Mouse (Mus musculus) ES-Bruce4 (cell line): ENCODE measurements around the gene Gcgr. TPM values are rescaled to one million over a fixed set of nuclear protein-coding genes. Genes with fewer than 3 reads are reported as not detected.

Source experiments
- H3K27ac ChIP-seq: 2 replicates; pipeline ENCODE4 v1.5.1; 2012; ENCODE audit warnings: low read length, inconsistent platforms; ENCODE audit not compliant: insufficient read depth
- H3K27me3 ChIP-seq: 2 replicates; pipeline ENCODE4 v1.6.1; 2012; ENCODE audit warnings: mild to moderate bottlenecking, low read length, inconsistent platforms; ENCODE audit not compliant: control insufficient read depth, poor library complexity, insufficient read depth, severe bottlenecking
- H3K36me3 ChIP-seq: 2 replicates; pipeline ENCODE4 v1.6.1; 2012; ENCODE audit warnings: inconsistent platforms, mild to moderate bottlenecking, low read length, moderate library complexity; ENCODE audit not compliant: control insufficient read depth, poor library complexity, insufficient read depth, severe bottlenecking
- H3K4me1 ChIP-seq: one replicate; pipeline ENCODE4 v1.8.1; 2011; ENCODE audit warnings: low read length; ENCODE audit not compliant: control insufficient read depth, insufficient read depth
- H3K4me3 ChIP-seq: 2 replicates; pipeline ENCODE4 v1.5.1; 2011; ENCODE audit warnings: low read depth, mild to moderate bottlenecking, low read length
- H3K9ac ChIP-seq: 2 replicates; pipeline ENCODE4 v1.6.1; 2012; ENCODE audit warnings: low read depth, mild to moderate bottlenecking, inconsistent platforms; ENCODE audit not compliant: poor library complexity, severe bottlenecking
- H3K9me3 ChIP-seq: replicated peaks from 2 replicates; pipeline ENCODE4 v1.6.1; 2012; ENCODE audit warnings: mild to moderate bottlenecking, low read length, inconsistent platforms; ENCODE audit not compliant: control insufficient read depth, poor library complexity, insufficient read depth, severe bottlenecking
- CTCF ChIP-seq: IDR thresholded peaks from one replicate; pipeline ENCODE4 v1.8.1; 2011; ENCODE audit warnings: low read depth, low read length
- EP300 ChIP-seq: IDR thresholded peaks from 2 replicates; pipeline ENCODE4 v1.6.1; 2011; ENCODE audit warnings: low read depth, low read length; ENCODE audit not compliant: insufficient read depth
- POLR2A ChIP-seq: IDR thresholded peaks from one replicate; pipeline ENCODE4 v1.8.1; 2011; ENCODE audit warnings: low read length; ENCODE audit not compliant: insufficient read depth
- polyA plus RNA-seq: library from polyadenylated mRNA; stranded (reverse); fragments of >200 nt; gene quantifications from 2 replicates; pipeline ENCODE4 v1.2.4, GENCODE M21; 2011; ENCODE audit warnings: low read depth; ENCODE audit not compliant: missing spikeins, insufficient read depth, insufficient read length

Gcgr gene
- polyA plus RNA-seq, 1 experiment, result not detected

GRCm38 (mm10) chr11:120562949-120563348 is 32.5 kb downstream of the Gcgr start:
- peaks cover 77% of the 10 kb centered on the region for H3K36me3 ChIP-seq
- no peak overlapping the region for H3K9ac ChIP-seq
- no peaks in the 10 kb centered on the region for H3K4me1 ChIP-seq
- H3K9me3 ChIP-seq, result no peaks in the 10 kb centered on the region
- no peak overlapping the region for H3K4me3 ChIP-seq
- TF ChIP-seq EP300 (no peak), CTCF (no peak), POLR2A (no peak)
- H3K27ac ChIP-seq, result no peak overlapping the region
- no peaks in the 10 kb centered on the region for H3K27me3 ChIP-seq

- Histone ChIP-seq H3K4me3 (no peak overlapping the region), H3K9ac (no peak overlapping the region), H3K36me3 (peaks cover 90% of the 10 kb centered on the region), H3K27ac (no peak overlapping the region), H3K9me3 (no peaks in the 10 kb centered on the region), H3K4me1 (no peaks in the 10 kb centered on the region), H3K27me3 (no peaks in the 10 kb centered on the region)
- TF ChIP-seq CTCF, result peak; percentile 0
- TF ChIP-seq POLR2A, result no peak
Measured at GRCm38 (mm10) chr11:120565114-120565513, 34.6 kb downstream of the Gcgr start.

- no peaks in the 10 kb centered on the region for H3K4me1 ChIP-seq
- H3K27ac ChIP-seq, result no peak overlapping the region
- H3K27me3 ChIP-seq, result no peaks in the 10 kb centered on the region
- H3K4me3 ChIP-seq, result no peak overlapping the region
- peaks cover 71% of the 10 kb centered on the region for H3K36me3 ChIP-seq
- H3K9me3 ChIP-seq, result no peaks in the 10 kb centered on the region
- TF ChIP-seq POLR2A, result no peak
- TF ChIP-seq CTCF, result no peak
- TF ChIP-seq EP300, result no peak
- no peak overlapping the region for H3K9ac ChIP-seq
Measured at GRCm38 (mm10) chr11:120568324-120568723, 37.8 kb downstream of the Gcgr start.

GRCm38 (mm10) chr11:120571122-120571521 is 40.6 kb downstream of the Gcgr start:
- TF ChIP-seq EP300 (no peak), POLR2A (no peak), CTCF (no peak)
- H3K4me3 ChIP-seq, result no peak overlapping the region
- peak overlapping the region; percentile 79; the same call in 1 of the 2 replicates for H3K9ac ChIP-seq
- no peaks in the 10 kb centered on the region for H3K27me3 ChIP-seq
- no peaks in the 10 kb centered on the region for H3K9me3 ChIP-seq
- H3K4me1 ChIP-seq, result no peaks in the 10 kb centered on the region
- peaks cover 44% of the 10 kb centered on the region for H3K36me3 ChIP-seq
- no peak overlapping the region for H3K27ac ChIP-seq

GRCm38 (mm10) chr11:120571754-120572416 is 41.4 kb downstream of the Gcgr start:
- peaks cover 37% of the 10 kb centered on the region for H3K36me3 ChIP-seq
- peak overlapping the region; percentile 79 for H3K9ac ChIP-seq
- TF ChIP-seq CTCF (no peak), EP300 (no peak), POLR2A (no peak)
- H3K4me1 ChIP-seq, result no peaks in the 10 kb centered on the region
- no peak overlapping the region for H3K27ac ChIP-seq
- peak overlapping the region; percentile 83 for H3K4me3 ChIP-seq
- no peaks in the 10 kb centered on the region for H3K9me3 ChIP-seq
- H3K27me3 ChIP-seq, result no peaks in the 10 kb centered on the region

GRCm38 (mm10) chr11:120572417-120572751 is 41.9 kb downstream of the Gcgr start:
- no peaks in the 10 kb centered on the region for H3K9me3 ChIP-seq
- H3K4me1 ChIP-seq, result no peaks in the 10 kb centered on the region
- no peak for TF ChIP-seq EP300
- no peak for TF ChIP-seq POLR2A
- no peak for TF ChIP-seq CTCF
- peaks cover 32% of the 10 kb centered on the region for H3K36me3 ChIP-seq
- no peak overlapping the region for H3K27ac ChIP-seq
- peak overlapping the region; percentile 83 for H3K4me3 ChIP-seq
- no peaks in the 10 kb centered on the region for H3K27me3 ChIP-seq
- H3K9ac ChIP-seq, result peak overlapping the region; percentile 79
